Mouse (Mus musculus) embryonic facial prominence, embryonic 13.5 days (tissue): ENCODE measurements at regions not wholly inside any gene's neighbourhood (a gene's known extent, or its start where the extent isn't known, plus 50 kb on each side); places are given as distances from the start of the nearest gene placed in this dataset.
A peak's percentile ranks its signal among the peaks of the same experiment; 100 is the strongest.

Source experiments
- ATAC-seq: fragments of 200-750 bp; cut with Nextera tagmentation; 2 replicates; pipeline ENCODE4 v1.8.0; 2017; ENCODE audit warnings: low read depth; ENCODE audit not compliant: insufficient number of reproducible peaks, insufficient read depth, low FRiP score, low TSS enrichment
- H3K27ac ChIP-seq: fragments of 300-500 bp; sonication (generic); 2 replicates; pipeline ENCODE4 v1.5.1; 2015; ENCODE audit warnings: moderate library complexity, mild to moderate bottlenecking, inconsistent platforms
- H3K27me3 ChIP-seq: fragments of 300-500 bp; sonication (generic); 2 replicates; pipeline ENCODE4 v1.6.1; 2015; ENCODE audit warnings: mild to moderate bottlenecking, inconsistent platforms
- H3K36me3 ChIP-seq: fragments of 300-500 bp; sonication (generic); 2 replicates; pipeline ENCODE4 v1.6.1; 2015; ENCODE audit warnings: mild to moderate bottlenecking, inconsistent platforms
- H3K4me1 ChIP-seq: fragments of 300-500 bp; sonication (generic); 2 replicates; pipeline ENCODE4 v1.6.1; 2015; ENCODE audit warnings: inconsistent platforms
- H3K4me2 ChIP-seq: fragments of 300-500 bp; sonication (generic); 2 replicates; pipeline ENCODE4 v1.6.1; 2015; ENCODE audit warnings: moderate library complexity, mild to moderate bottlenecking, inconsistent platforms
- H3K4me3 ChIP-seq: fragments of 300-500 bp; sonication (generic); 2 replicates; pipeline ENCODE4 v1.5.1; 2015; ENCODE audit warnings: mild to moderate bottlenecking, inconsistent platforms
- H3K9ac ChIP-seq: fragments of 300-500 bp; sonication (generic); 2 replicates; pipeline ENCODE4 v1.6.1; 2015; ENCODE audit warnings: mild to moderate bottlenecking, inconsistent platforms
- H3K9me3 ChIP-seq: fragments of 300-500 bp; sonication (generic); 2 replicates; pipeline ENCODE4 v1.6.1; 2016; ENCODE audit warnings: inconsistent platforms
- WGBS: fragments of 180-500 bp; shearing (Covaris S2); methylation state at CpG from one replicate; pipeline ENCODE4 v1.1.7; 2015; ENCODE audit warnings: mixed read lengths; 5-methylcytosine and 5-hydroxymethylcytosine counted together

DNA sequence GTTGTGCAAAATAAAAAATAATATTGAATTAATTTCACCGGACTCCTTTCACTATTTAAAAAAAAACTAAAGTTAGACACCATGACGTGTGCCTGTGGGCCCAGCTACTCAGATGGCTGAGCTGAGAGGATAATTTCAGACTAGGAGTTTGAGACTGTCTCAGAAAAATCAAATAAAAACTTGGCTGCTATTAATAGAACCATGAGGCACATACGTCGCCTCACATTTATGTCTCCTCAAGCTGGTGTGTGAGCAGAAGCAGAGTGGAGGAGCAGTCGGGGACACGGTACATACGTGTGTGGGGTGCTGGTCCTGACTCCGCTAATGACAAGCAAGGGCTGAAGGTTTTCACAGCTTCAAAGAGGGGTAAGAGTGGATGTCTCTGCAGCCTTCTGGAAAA is 52.8 kb upstream of the Dmrtb1 start:
- ATAC-seq: no peak
- Histone ChIP-seq H3K4me3 (no peak overlapping the region), H3K4me2 (no peak overlapping the region), H3K27me3 (peaks cover 12% of the 10 kb centered on the region), H3K9ac (no peak overlapping the region), H3K9me3 (no peaks in the 10 kb centered on the region), H3K27ac (no peak overlapping the region), H3K36me3 (no peaks in the 10 kb centered on the region), H3K4me1 (peaks cover 21% of the 10 kb centered on the region)
- WGBS: 80% methylated on average over 8 of the region's 8 CpGs

DNA sequence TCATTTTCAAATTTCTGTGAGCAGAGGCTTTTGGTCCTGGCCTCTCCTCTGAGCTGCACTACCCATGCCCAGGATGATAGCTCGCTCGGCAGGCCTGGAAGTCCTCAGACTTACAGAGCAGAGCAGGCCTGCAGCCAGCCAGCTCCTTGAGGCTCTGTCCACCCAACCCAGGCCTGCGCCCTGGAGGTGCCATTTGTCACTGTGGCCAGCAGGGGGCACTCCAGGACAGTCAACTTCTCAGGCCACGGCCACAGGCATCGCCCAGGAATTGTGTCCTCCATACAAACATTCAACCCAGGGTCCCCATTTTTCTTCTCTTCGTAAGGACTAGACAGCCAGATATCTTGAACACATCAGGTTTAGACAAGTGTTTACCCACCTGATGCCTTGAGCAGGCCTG is 53.9 kb upstream of the Dmrtb1 start:
- Histone ChIP-seq H3K27me3 (peaks cover 12% of the 10 kb centered on the region), H3K4me1 (peaks cover 11% of the 10 kb centered on the region; the same call in 1 of the 2 replicates), H3K9ac (no peak overlapping the region), H3K4me3 (no peak overlapping the region), H3K4me2 (no peak overlapping the region), H3K27ac (no peak overlapping the region), H3K36me3 (no peaks in the 10 kb centered on the region), H3K9me3 (no peaks in the 10 kb centered on the region)
- peak; percentile 27; the same call in 1 of the 2 replicates for ATAC-seq
- WGBS: 12% methylated on average over 6 of the region's 6 CpGs

DNA sequence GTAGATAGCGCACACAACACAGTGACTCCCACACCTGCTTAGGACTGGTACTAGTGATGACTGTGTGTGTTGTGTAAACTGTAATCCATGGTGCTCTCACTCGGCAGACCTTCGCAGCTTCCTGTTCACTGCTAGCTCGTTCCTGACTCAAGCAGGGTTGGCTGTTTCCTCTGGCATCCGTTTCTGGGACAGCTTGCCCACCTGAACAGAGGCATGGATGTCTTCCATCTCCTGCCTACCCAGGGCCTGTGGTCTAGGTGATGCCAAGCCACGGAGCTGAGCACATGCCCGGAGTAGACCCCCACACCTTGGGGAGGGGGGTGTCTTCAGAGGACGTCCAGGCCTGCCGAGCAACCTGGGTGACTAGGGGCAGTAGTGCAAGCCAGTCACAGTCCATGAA is 54.7 kb upstream of the Dmrtb1 start:
- 81% methylated on average over 9 of the region's 9 CpGs for WGBS
- H3K27me3 ChIP-seq: peaks cover 10% of the 10 kb centered on the region

DNA sequence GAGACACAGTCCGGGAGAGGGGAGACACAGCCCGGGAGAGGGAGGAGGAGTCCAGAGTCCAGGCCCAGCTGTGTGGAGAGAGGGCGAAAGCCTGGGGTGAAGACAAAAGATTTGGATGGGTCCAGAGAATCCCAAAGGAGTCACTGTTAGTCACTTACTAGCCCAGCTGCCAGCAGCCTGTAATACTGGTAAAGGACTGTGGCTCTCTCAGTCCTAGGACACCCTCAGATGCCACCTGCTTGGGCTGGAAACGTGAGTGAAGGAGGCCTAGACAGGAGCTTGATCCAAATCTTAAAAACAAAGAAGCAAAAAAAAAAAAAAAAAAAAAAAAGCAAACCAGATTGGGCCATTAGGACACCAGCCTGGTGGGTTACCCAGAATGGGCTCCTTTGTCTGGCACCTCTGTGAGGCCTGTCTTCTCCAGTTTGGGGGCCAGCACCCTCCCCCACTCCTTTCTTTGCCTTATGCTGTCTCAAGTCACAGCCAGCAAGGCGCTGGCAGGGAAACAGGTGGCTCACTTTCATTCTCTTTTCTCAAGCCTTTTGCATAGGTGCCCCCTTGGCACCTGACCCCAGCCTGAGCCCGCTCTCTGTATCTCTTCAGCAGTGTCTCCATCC is 55.9 kb upstream of the Dmrtb1 start:
- no peaks in the 10 kb centered on the region for H3K9me3 ChIP-seq

More for the DNA sequence above, 54.7 kb upstream of the Dmrtb1 start:
- peaks cover 4% of the 10 kb centered on the region; the same call in 1 of the 2 replicates for H3K4me1 ChIP-seq
- no peaks in the 10 kb centered on the region for H3K9me3 ChIP-seq
- H3K9ac ChIP-seq: peak overlapping the region; percentile 49; the same call in 1 of the 2 replicates
- H3K4me3 ChIP-seq: no peak overlapping the region
- H3K27ac ChIP-seq: no peak overlapping the region
- ATAC-seq: no peak
- no peak overlapping the region for H3K4me2 ChIP-seq
- H3K36me3 ChIP-seq: no peaks in the 10 kb centered on the region

DNA sequence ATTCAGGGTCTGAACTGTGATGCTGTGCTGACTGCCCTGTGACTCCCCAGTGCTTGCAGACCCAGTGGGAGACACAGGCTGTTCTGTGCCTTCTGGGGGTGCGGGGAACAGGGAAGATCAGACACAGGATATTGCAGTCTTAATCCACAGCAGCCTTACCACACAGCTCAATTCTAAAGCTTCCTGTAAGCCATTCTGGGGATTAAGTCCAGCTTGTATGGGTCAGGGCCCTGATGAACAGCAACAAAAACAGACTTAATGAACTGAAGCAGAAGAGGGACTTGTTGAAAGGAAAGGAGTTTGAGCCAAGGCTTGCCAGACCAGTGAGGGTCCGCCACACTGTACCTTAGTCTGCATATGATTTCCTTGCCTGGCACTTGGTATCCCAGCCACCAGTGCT is 58.4 kb upstream of the Lrp8 start:
- Histone ChIP-seq H3K27me3 (peaks cover 9% of the 10 kb centered on the region; the same call in 1 of the 2 replicates), H3K4me1 (no peaks in the 10 kb centered on the region), H3K4me2 (no peak overlapping the region), H3K36me3 (no peaks in the 10 kb centered on the region), H3K4me3 (no peak overlapping the region), H3K9me3 (no peaks in the 10 kb centered on the region), H3K27ac (no peak overlapping the region), H3K9ac (no peak overlapping the region)
- 66% methylated on average over 2 of the region's 2 CpGs for WGBS
- no peak for ATAC-seq

More for the DNA sequence above, 55.9 kb upstream of the Dmrtb1 start:
- ATAC-seq: no peak; the same call in 1 of the 2 replicates
- no peaks in the 10 kb centered on the region for H3K4me1 ChIP-seq
- no peak overlapping the region for H3K4me2 ChIP-seq
- whole genome bisulfite sequencing: 69% methylated on average over 6 of the region's 6 CpGs
- no peak overlapping the region for H3K4me3 ChIP-seq
- peaks cover 7% of the 10 kb centered on the region; the same call in 1 of the 2 replicates for H3K27me3 ChIP-seq
- no peaks in the 10 kb centered on the region for H3K36me3 ChIP-seq
- no peak overlapping the region for H3K27ac ChIP-seq
- no peak overlapping the region for H3K9ac ChIP-seq

DNA sequence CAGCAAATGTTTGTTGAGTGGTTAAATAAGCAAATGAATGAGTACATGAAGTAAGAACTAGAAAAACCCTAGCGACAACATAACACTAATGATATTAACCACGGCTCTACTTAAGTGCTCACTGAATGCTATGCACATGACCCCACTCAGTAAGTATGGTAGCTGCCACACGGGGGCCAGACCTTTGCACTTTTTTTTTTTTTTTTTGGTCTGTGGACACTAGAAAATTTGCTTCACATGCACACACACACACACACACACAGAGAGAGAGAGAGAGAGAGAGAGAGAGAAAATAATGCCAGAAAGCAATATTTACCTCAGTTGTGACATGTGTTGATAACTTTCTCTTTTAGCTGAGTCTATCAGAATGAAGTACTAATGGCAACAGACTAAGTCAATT is 55.7 kb upstream of the Lrp8 start:
- 80% methylated on average over 3 of the region's 3 CpGs for WGBS
- ATAC-seq: no peak

DNA sequence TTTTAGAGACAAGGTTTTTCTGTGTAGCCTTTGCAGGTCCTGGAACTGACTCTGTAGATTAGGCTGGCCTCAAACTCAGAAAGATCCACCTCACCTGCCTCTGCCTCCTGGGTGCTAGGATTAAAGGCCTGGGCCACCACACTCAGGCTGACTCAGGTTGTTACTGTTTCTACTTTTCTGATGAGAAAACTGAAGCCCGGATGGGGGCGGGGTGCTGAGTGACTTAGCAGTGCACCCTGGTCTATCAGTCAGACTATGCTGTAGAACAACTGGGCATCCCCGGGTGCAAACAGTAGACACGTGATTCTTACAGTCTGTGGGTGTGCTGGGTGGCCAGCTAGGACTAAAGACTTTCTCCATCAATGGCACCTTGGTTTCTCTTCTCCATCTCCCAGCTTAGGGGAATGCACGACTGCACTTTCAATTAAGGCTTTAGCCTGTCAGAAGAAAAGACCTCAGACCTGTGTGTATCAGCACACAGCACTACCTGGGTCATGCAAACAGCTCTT is 55.1 kb upstream of the Lrp8 start:
- H3K9ac ChIP-seq: no peak overlapping the region
- H3K4me1 ChIP-seq: no peaks in the 10 kb centered on the region
- H3K4me2 ChIP-seq: no peak overlapping the region
- H3K36me3 ChIP-seq: no peaks in the 10 kb centered on the region
- no peak overlapping the region for H3K27ac ChIP-seq
- 80% methylated on average over 5 of the region's 5 CpGs for WGBS
- H3K27me3 ChIP-seq: peaks cover 2% of the 10 kb centered on the region; the same call in 1 of the 2 replicates
- H3K4me3 ChIP-seq: no peak overlapping the region
- H3K9me3 ChIP-seq: no peaks in the 10 kb centered on the region
- no peak for ATAC-seq

More for the DNA sequence above, 55.7 kb upstream of the Lrp8 start:
- Histone ChIP-seq H3K4me3 (no peak overlapping the region), H3K4me2 (no peak overlapping the region), H3K9me3 (no peaks in the 10 kb centered on the region), H3K36me3 (no peaks in the 10 kb centered on the region), H3K27me3 (peaks cover 2% of the 10 kb centered on the region; the same call in 1 of the 2 replicates), H3K27ac (no peak overlapping the region), H3K4me1 (no peaks in the 10 kb centered on the region), H3K9ac (no peak overlapping the region)

DNA sequence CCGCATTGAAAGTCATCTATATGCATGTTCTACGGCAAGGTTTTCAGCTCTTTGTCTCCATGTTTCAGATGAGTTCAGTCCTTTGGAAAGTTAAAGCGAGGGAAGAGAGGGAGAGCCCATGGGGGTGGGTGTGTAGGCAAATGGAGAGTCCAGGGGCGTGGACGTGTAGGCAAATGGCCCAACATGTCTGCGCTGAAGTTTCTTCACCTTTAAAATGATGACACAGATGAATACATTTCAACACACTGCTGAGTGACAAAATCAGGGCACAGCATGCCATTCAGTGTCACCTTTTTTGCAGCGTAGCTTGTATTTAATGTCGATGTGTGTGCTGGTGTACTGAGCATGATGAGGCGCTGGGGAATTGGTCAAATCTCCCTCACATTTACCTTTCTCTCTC is 54.6 kb upstream of the Lrp8 start:
- 91% methylated on average over 9 of the region's 9 CpGs for WGBS
- no peak for ATAC-seq
- H3K4me2 ChIP-seq: no peak overlapping the region

DNA sequence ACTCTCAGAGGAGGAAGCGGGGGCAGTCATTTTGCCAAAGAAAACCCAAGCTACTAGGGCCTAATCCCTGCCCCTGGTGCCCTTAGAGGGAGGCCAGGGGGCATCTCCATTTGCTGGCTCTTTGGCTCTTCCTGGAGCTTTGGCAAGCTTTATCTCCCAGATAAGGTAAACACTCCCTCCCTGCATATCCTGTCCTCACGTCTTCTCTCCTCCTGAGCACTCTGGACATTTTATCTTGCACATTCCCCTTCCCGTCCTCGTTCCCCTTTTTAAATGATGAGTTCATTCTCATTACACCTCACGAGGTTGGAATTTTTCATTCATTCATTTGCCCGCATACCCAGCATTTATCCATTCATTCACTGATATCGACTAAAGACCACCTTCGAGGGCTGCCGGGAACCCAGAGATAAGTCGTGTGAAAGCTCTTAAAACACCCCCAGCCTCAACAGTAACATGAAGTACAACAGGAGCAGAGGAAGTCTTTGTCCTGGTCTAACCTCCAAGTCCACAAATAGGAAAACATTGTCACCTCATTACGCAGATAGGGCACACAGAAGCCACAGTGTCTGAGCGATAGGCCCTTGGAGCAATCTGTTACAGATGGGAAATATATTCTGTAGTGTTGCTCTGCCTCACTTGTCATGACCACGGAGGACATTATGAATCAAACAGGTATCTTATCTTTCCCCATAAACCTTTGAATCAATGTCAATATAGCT is 54.0 kb upstream of the Lrp8 start:
- H3K4me3 ChIP-seq: no peak overlapping the region
- H3K36me3 ChIP-seq: no peaks in the 10 kb centered on the region
- H3K4me2 ChIP-seq: no peak overlapping the region
- no peaks in the 10 kb centered on the region for H3K9me3 ChIP-seq
- no peak overlapping the region for H3K27ac ChIP-seq
- H3K27me3 ChIP-seq: peaks cover 2% of the 10 kb centered on the region; the same call in 1 of the 2 replicates
- H3K9ac ChIP-seq: no peak overlapping the region
- ATAC-seq: no peak
- 79% methylated on average over 13 of the region's 13 CpGs for WGBS
- no peaks in the 10 kb centered on the region for H3K4me1 ChIP-seq

More for the DNA sequence above, 54.6 kb upstream of the Lrp8 start:
- Histone ChIP-seq H3K27ac (no peak overlapping the region), H3K27me3 (peaks cover 2% of the 10 kb centered on the region; the same call in 1 of the 2 replicates), H3K4me1 (no peaks in the 10 kb centered on the region), H3K4me3 (no peak overlapping the region), H3K9ac (no peak overlapping the region), H3K9me3 (no peaks in the 10 kb centered on the region), H3K36me3 (no peaks in the 10 kb centered on the region)

DNA sequence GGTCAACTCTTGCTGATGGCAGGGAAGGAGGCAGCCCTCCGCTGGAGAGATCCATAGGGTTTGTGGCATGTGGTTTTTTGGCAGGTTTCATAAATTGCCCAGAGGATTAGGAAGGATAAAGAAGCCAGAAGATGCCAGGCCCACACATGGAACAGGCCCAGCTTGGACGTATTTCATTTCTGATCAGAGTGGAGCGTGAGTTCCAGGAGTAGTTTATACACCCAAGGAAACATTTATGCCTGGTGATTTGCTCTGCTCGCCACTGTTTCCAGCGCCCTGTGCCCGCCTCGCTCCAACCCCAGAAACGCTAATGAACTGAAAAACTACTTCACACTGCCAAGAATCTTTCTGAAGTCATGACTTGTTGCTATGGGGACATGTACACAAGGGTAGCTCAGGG is 53.0 kb upstream of the Lrp8 start:
- no peak for ATAC-seq
- H3K27ac ChIP-seq: no peak overlapping the region
- H3K36me3 ChIP-seq: no peaks in the 10 kb centered on the region
- H3K4me2 ChIP-seq: no peak overlapping the region
- H3K9me3 ChIP-seq: no peaks in the 10 kb centered on the region
- peaks cover 2% of the 10 kb centered on the region for H3K27me3 ChIP-seq
- no peaks in the 10 kb centered on the region for H3K4me1 ChIP-seq
- 83% methylated on average over 8 of the region's 8 CpGs for WGBS
- no peak overlapping the region for H3K4me3 ChIP-seq
- no peak overlapping the region for H3K9ac ChIP-seq

DNA sequence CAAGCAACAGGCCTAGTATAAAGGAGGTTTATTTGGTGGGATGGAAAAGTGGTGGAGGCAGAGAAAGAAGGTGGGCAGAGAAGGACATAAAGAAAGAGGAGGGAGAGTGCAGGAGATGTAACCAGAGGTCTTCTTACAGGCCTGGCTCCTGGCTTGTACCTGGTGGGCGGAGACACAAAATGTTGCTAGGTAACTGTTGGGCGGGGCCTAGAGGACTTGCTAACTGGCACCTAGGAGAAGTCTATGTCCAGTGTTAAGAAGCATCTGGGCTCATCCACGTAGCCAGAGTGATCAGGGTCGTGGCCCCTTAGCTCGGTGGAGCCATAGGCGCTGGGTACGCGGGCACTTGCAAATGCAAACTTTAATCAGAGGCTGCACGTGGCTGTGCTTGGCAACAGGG is 52.0 kb upstream of the Lrp8 start:
- no peaks in the 10 kb centered on the region for H3K36me3 ChIP-seq
- no peak overlapping the region for H3K27ac ChIP-seq
- H3K4me1 ChIP-seq: no peaks in the 10 kb centered on the region
- H3K4me2 ChIP-seq: no peak overlapping the region
- no peak for ATAC-seq
- H3K9me3 ChIP-seq: no peaks in the 10 kb centered on the region
- 63% methylated on average over 9 of the region's 9 CpGs for WGBS
- no peak overlapping the region for H3K4me3 ChIP-seq
- H3K9ac ChIP-seq: no peak overlapping the region
- peaks cover under 1% of the 10 kb centered on the region for H3K27me3 ChIP-seq
